In the genomic region with DNA sequence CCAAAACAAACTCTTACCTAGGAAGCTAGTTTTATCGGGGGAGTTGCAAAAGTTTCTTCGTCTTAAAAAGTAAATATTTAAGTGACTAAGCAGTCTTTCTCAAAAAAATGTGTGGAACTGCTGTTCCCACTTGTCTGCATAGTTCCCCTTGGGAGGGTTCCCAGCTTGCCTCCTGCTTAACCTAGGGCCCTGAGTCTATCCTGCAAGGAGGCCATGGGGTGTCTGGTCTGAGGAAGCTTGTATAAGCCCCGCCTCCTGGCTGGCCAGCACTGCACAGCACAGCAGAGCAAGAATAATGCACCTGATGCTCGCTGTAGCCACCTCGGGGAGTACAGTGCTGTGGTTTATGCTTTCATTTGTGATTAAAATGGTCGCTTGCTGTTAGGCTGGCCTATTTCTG, we compare ENCODE assay signal across 8 mouse cellular contexts.
A peak's percentile ranks its signal among the peaks of the same experiment; 100 is the strongest.
DNase-seq lines count a peak whose midpoint lies in the region; ATAC-seq and TF ChIP-seq lines count a peak whose summit lies in the region.

No protein-coding gene starts in this region.

- H3K4me3 ChIP-seq in liver, adult 2 months (ENCODE audit: insufficient read depth, low read depth, low read length), result no peak overlapping the region
- H3K4me3 ChIP-seq in forebrain, embryonic 15.5 days, result peak overlapping the region; percentile 5
- H3K4me3 ChIP-seq in limb, embryonic 11.5 days (ENCODE audit: low read depth, low read length), result no peak overlapping the region; the same call in 1 of the 2 replicates
- 0 out of 2 replicates have a peak overlapping the region, but pooled peaks have one; percentile 8 for H3K4me3 ChIP-seq in neural tube, embryonic 14.5 days (ENCODE audit: low read depth, low read length)

- no peaks in the 10 kb centered on the region for H3K27me3 ChIP-seq in liver, adult 2 months (ENCODE audit: control insufficient read depth, insufficient read depth, low read length)
- H3K27me3 ChIP-seq in forebrain, embryonic 15.5 days, result peaks cover 27% of the 10 kb centered on the region
- H3K27me3 ChIP-seq in limb, embryonic 11.5 days (ENCODE audit: control insufficient read depth, insufficient read depth, low read length), result no peaks in the 10 kb centered on the region
- peaks cover 4% of the 10 kb centered on the region; the same call in 1 of the 2 replicates for H3K27me3 ChIP-seq in neural tube, embryonic 14.5 days (ENCODE audit: control insufficient read depth, insufficient read depth, low read length)

- H3K27ac ChIP-seq in liver, adult 2 months (replicated peaks; ENCODE audit: insufficient read depth, low read depth, low read length), result no peak overlapping the region
- no peak overlapping the region for H3K27ac ChIP-seq in forebrain, embryonic 15.5 days (replicated peaks)
- H3K27ac ChIP-seq in limb, embryonic 11.5 days (replicated peaks; ENCODE audit: low read depth, low read length), result no peak overlapping the region
- no peak overlapping the region for H3K27ac ChIP-seq in neural tube, embryonic 14.5 days (ENCODE audit: low read depth, low read length)

- WGBS in liver, adult 2 months, result 48% methylated on average over 6 of the region's 6 CpGs
- WGBS in forebrain, embryonic 15.5 days, result 35% methylated on average over 6 of the region's 6 CpGs
- WGBS in limb, embryonic 11.5 days, result 38% methylated on average over 6 of the region's 6 CpGs
- WGBS in neural tube, embryonic 14.5 days, result 35% methylated on average over 6 of the region's 6 CpGs

- no peak for TF ChIP-seq CTCF in liver, adult 2 months (IDR thresholded peaks at IDR 0.05; ENCODE audit: low read depth, low read length)

- TF ChIP-seq POLR2A in liver, adult 2 months (IDR thresholded peaks at IDR 0.05; ENCODE audit: extremely low read depth, insufficient read depth, low read length), result no peak

- DNase-seq in liver, adult 2 months (ENCODE audit: extremely low read depth, low read depth, low spot score), result peak; percentile 37
- DNase-seq in liver (no peak), adipocyte (ENCODE audit: low spot score) (no peak)
- no peak for DNase-seq in limb, embryonic 11.5 days (ENCODE audit: low spot score)
- DNase-seq in right cerebral cortex, postnatal 25 days, result no peak
- no peak for DNase-seq in cerebellum, postnatal 4 days (ENCODE audit: low spot score in 2 of 2)

- H3K79me2 ChIP-seq in liver, adult 2 months (ENCODE audit: control insufficient read depth, insufficient read depth, low read length), result peaks cover 29% of the 10 kb centered on the region; the same call in 1 of the 2 replicates

- no peaks in the 10 kb centered on the region for H3K9me3 ChIP-seq in forebrain, embryonic 15.5 days
- no peaks in the 10 kb centered on the region for H3K9me3 ChIP-seq in limb, embryonic 11.5 days (ENCODE audit: control insufficient read depth, low read length)
- H3K9me3 ChIP-seq in neural tube, embryonic 14.5 days (ENCODE audit: control insufficient read depth, low read length), result no peaks in the 10 kb centered on the region

- H3K4me2 ChIP-seq in forebrain, embryonic 15.5 days (replicated peaks), result peak overlapping the region; percentile 4; the same call in 1 of the 2 replicates
- peak overlapping the region; percentile 64; the same call in 1 of the 2 replicates for H3K4me2 ChIP-seq in limb, embryonic 11.5 days (ENCODE audit: low read depth, severe bottlenecking)
- peak overlapping the region; percentile 97 for H3K4me2 ChIP-seq in neural tube, embryonic 14.5 days (ENCODE audit: low read depth, low read length)

- peaks cover 11% of the 10 kb centered on the region for H3K4me1 ChIP-seq in liver, adult 2 months (ENCODE audit: control insufficient read depth, insufficient read depth, low read length)
- H3K4me1 ChIP-seq in forebrain, embryonic 15.5 days, result peaks cover 52% of the 10 kb centered on the region
- peaks cover 58% of the 10 kb centered on the region for H3K4me1 ChIP-seq in limb, embryonic 11.5 days (ENCODE audit: control insufficient read depth, insufficient read depth, low read length)
- peaks cover 45% of the 10 kb centered on the region for H3K4me1 ChIP-seq in neural tube, embryonic 14.5 days (ENCODE audit: control insufficient read depth, insufficient read depth, low read length)

- ATAC-seq in forebrain, embryonic 15.5 days (replicated peaks), result no peak
- no peak for ATAC-seq in limb, embryonic 11.5 days (ENCODE audit: insufficient number of reproducible peaks, low FRiP score, low TSS enrichment, low read depth)
- ATAC-seq in neural tube, embryonic 14.5 days (ENCODE audit: low read depth), result no peak; the same call in 1 of the 2 replicates

- H3K36me3 ChIP-seq in liver, adult 2 months (ENCODE audit: control insufficient read depth, insufficient read depth, low read length), result no peaks in the 10 kb centered on the region
- H3K36me3 ChIP-seq in forebrain, embryonic 15.5 days, result no peaks in the 10 kb centered on the region
- H3K36me3 ChIP-seq in limb, embryonic 11.5 days (ENCODE audit: control insufficient read depth, insufficient read depth, low read length), result no peaks in the 10 kb centered on the region
- no peaks in the 10 kb centered on the region for H3K36me3 ChIP-seq in neural tube, embryonic 14.5 days (ENCODE audit: control insufficient read depth, insufficient read depth, low read length)

- H3K9ac ChIP-seq in liver, adult 2 months (ENCODE audit: low read depth, low read length), result no peak overlapping the region
- H3K9ac ChIP-seq in forebrain, embryonic 15.5 days (replicated peaks), result no peak overlapping the region
- peak overlapping the region; percentile 24; the same call in 1 of the 2 replicates for H3K9ac ChIP-seq in limb, embryonic 11.5 days (ENCODE audit: low read length)
- H3K9ac ChIP-seq in neural tube, embryonic 14.5 days (replicated peaks; ENCODE audit: low read depth, low read length), result peak overlapping the region; percentile 32

Comparison
In these comparisons a context has a peak if more than half of its experiments do, and no peak if none do; other contexts are left out.
1. H3K4me3 ChIP-seq: peak in forebrain, embryonic 15.5 days (single experiment) and neural tube, embryonic 14.5 days (single experiment); none in liver, adult 2 months (single experiment) and limb, embryonic 11.5 days (single experiment).
2. H3K9ac ChIP-seq: peak in limb, embryonic 11.5 days (single experiment) and neural tube, embryonic 14.5 days (single experiment); none in liver, adult 2 months (single experiment) and forebrain, embryonic 15.5 days (single experiment).
3. H3K4me2 ChIP-seq: peak in every context shown above with its lines; median percentile 97 in neural tube, embryonic 14.5 days; 64 in limb, embryonic 11.5 days; 4 in forebrain, embryonic 15.5 days.